Mouse (Mus musculus) R1 (cell line): ENCODE results near the gene Zdhhc22.

Source experiments
- DNase-seq: peaks from one replicate; pipeline ENCODE4 v3.0.0-alpha.2; 2018; ENCODE audit warnings: low read depth, low spot score

Gene Zdhhc22

GRCm38 (mm10) chr12:86995931-86996330 is 5.7 kb upstream of the Zdhhc22 start:
- DNase-seq = peak; percentile 51

GRCm38 (mm10) chr12:86994776-86995175 is 4.5 kb upstream of the Zdhhc22 start:
- DNase-seq = no peak

- DNase-seq = no peak
These were observed 3.9 kb upstream of the Zdhhc22 start for GRCm38 (mm10) chr12:86994166-86994565.

- no peak for DNase-seq
These were observed 503 bp upstream of the Zdhhc22 start for GRCm38 (mm10) chr12:86990755-86991110.

GRCm38 (mm10) chr12:86989378-86989777 is 852 bp downstream of the Zdhhc22 start:
- DNase-seq = no peak

DNA sequence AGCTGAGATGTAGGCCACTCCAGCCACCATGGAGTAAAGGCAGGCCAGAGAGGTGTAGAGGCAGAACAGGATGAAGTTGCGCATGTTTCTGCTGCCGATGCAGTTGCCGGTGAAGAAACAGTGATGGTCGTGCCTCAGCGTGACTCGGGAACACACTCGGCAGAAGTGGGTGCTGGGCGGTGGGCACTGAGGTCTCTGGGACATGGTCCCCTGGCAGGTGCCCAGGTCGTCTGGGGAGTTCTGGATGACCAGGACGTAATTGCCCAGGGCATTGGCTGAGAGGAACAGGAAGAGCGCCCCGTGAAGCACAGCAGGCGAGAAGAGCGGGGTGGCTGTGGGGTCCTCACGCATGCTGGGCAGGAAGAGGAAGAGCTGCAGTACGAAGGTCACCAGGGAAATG is 2.0 kb downstream of the Zdhhc22 start:
- DNase-seq = no peak

DNA sequence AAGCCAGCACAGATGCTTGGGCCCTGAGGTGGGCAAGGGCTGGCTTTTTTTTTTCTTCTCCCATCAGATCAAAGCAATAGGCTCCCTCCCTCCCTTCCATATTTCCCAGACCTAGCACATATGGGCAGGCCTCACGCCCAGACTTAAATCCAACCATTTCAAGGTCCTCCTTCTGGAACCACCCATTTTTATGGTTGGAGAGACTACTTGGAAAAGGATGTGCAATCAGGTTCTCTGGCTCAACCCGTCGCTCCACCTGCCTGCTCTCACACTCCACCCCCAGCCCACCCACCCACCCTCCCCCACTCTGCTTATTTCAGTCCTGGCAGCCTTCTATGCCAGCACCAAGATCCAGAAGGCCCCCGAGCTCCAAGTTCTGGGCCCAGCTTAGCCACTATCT is 3.7 kb downstream of the Zdhhc22 start:
- no peak for DNase-seq

GRCm38 (mm10) chr12:86984194-86984555 is 6.1 kb downstream of the Zdhhc22 start:
- peak; percentile 67 for DNase-seq

GRCm38 (mm10) chr12:86983470-86984193 is 6.6 kb downstream of the Zdhhc22 start:
- DNase-seq = peak; percentile 89

- DNase-seq = peak; percentile 67
These were observed 9.1 kb downstream of the Zdhhc22 start for GRCm38 (mm10) chr12:86981180-86981579.

GRCm38 (mm10) chr12:86977833-86978232 is 12.4 kb downstream of the Zdhhc22 start:
- peak; percentile 48 for DNase-seq

DNA sequence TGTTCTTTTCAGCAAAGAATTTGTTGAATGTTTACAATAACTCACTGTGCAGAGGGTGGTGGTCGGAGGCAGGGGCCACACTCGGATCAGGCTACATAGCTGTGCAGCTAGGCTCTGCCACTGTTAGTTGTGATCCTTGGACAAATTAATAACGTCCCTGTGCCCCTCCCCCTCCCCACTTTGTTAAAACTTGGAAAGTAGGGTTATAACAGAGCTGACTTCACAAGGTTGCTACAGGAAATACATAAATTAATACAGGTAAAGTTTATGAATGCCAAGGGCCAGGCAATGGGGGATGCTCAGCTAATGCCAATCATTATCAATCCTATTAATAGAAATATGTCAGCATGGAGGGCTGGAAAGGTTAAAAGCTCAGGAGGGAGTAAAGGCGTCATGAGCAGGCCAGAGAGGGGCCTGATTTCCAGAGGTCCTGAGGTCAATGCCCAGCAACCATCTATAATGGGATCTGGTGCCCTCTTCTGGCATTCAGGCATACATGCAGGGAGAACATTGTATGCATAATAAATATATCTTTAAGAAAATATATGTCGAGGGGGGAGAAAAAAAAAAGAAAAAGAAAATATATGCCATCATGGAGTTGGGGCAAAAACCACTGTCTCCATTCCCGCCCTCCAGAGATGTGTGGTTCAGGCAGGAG is 13.6 kb downstream of the Zdhhc22 start:
- peak; percentile 25 for DNase-seq

GRCm38 (mm10) chr12:86975761-86976160 is 14.5 kb downstream of the Zdhhc22 start:
- DNase-seq = no peak

GRCm38 (mm10) chr12:86974387-86975288 is 15.6 kb downstream of the Zdhhc22 start:
- peak; percentile 65 for DNase-seq

- DNase-seq = no peak
These were observed 16.5 kb downstream of the Zdhhc22 start for GRCm38 (mm10) chr12:86973706-86974105.

DNA sequence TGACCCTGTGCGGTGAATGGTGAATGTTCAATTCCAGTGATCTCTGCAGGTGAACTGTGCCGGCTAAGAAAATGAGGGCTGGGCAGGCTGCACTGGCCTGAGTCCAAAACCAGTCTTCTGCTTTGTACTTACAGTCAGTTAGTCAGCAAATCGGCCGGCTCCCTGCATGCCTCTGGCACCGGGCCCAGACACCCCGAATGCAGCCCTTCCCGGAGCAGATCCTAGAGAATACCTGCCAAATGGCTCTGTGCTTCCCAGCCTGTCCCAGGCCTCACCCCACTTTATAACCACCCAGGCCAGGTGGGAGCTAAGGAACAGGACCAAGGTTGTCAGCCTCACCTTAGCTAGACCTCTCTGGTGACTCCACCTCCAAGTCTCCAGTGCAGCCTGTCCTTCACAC is 17.0 kb downstream of the Zdhhc22 start:
- no peak for DNase-seq

DNA sequence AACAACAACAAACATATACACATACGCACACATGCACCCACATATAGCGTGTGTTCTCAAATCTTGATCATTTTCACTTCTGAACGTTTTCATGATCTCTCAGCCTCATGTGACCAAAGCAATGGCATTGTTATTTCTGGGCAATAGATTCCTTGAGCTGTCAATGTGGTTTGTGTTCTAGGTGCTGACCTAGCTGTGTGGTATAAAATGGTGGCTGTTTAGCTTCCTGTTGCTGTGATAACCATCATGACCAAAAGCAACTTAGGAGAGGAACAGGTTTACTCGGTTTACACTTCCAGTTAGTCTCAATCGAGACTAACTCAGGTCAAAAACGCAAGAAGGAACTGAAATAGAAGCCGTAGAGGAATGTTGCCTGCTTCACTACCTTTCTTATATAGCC is 19.1 kb downstream of the Zdhhc22 start:
- no peak for DNase-seq

GRCm38 (mm10) chr12:86969220-86969601 is 21.0 kb downstream of the Zdhhc22 start:
- no peak for DNase-seq

- DNase-seq = no peak
These were observed 21.6 kb downstream of the Zdhhc22 start for GRCm38 (mm10) chr12:86968468-86969219.

DNA sequence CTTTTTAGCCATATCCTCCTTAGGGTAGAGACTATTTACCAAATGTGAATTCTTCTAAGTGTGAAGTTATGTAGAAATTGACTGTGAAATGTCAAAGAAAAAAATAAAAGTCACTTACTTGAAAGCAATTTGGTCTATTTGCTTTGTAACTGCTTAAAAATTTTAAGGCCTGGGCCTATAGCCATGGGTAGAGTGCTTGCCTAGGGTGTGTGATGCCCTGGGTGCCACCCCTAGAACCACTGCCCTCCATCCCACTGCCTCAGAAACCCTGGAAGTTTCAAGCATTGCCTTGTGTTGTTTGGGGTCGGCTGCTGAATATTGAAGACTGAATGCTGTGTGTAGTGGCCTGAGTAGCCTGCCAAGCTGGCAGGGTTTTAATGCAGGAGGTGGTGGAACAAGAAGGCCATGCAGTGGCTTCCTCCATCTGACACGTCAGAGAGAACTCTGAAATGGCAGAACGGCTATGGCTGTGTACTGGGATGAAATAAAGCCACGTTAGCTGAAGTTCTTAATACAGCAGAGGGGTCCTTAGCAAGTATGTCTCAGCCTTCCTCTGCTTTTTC is 24.9 kb downstream of the Zdhhc22 start:
- no peak for DNase-seq

DNA sequence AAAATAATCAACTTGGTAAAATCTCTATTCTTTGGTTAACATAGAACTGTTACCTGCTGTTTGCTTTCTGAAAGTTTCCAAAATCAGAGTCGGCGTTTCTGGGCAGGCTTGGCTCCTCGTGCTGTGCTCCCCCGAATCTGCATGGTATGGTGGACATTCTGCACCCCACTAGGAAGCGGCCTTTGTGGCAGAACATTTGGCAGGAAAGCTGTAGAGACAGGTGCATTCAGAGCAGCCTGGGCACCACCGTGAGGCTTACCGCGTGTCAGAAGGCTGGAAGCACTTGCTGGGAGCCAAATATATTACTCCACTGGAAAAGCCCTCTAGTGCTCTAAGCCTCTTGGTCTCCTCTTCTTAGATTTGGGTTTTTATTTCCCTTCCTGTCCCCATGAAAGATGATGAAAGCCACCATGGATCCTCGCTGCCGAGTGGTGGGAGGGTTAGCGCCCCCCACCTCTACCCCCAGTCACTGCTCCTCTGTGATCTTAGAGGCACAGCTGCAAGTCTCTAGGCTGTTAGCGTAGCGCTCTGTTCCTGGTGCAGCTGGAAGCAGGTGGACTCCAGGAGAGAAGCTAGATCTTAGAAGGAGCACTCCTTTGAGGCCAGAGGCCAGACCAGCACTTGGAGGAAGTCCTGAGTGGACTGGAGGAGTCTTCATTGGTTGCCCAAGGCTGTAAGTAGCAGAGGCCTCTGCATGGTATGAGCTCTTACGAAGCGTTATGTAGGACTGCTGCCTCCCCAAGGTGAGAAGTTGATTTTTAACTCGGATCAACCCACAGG is 25.8 kb downstream of the Zdhhc22 start:
- no peak for DNase-seq
